Mouse (Mus musculus) embryonic fibroblast, embryonic 13.5 days (primary cell): ENCODE data around the gene Scn5a. TPM values are rescaled to one million over a fixed set of nuclear protein-coding genes. Genes with fewer than 3 reads are reported as not detected.

Source experiments
- H3K27ac ChIP-seq: 2 replicates; pipeline ENCODE4 v1.5.1; 2012; ENCODE audit warnings: low read length, control low read depth, inconsistent platforms; ENCODE audit not compliant: insufficient read depth
- H3K4me1 ChIP-seq: 2 replicates; pipeline ENCODE4 v1.6.1; 2011; ENCODE audit warnings: low read length; ENCODE audit not compliant: control insufficient read depth, insufficient read depth
- H3K4me3 ChIP-seq: 2 replicates; pipeline ENCODE4 v1.5.1; 2011; ENCODE audit warnings: mild to moderate bottlenecking, control low read depth, low read length; ENCODE audit not compliant: insufficient read depth
- CTCF ChIP-seq: IDR thresholded peaks from 2 replicates; pipeline ENCODE4 v1.5.1; 2011; ENCODE audit warnings: mild to moderate bottlenecking, control low read depth, low read length, moderate library complexity, borderline replicate concordance; ENCODE audit not compliant: insufficient read depth
- POLR2A ChIP-seq: IDR thresholded peaks from 2 replicates; pipeline ENCODE4 v1.6.1; 2011; ENCODE audit warnings: low read depth, mild to moderate bottlenecking, control low read depth, low read length, moderate library complexity
- polyA plus RNA-seq: library from polyadenylated mRNA; stranded (reverse); fragments of >200 nt; gene quantifications from 2 replicates; pipeline ENCODE4 v1.2.4, GENCODE M21; 2011; ENCODE audit warnings: low read depth; ENCODE audit not compliant: missing spikeins, insufficient read length

The Scn5a gene
- polyA plus RNA-seq, 1 experiment: not detected

GRCm38 (mm10) chr9:119484868-119485267, 93.9 kb downstream of the Scn5a start:
- TF ChIP-seq CTCF: no peak
- TF ChIP-seq POLR2A: no peak
- H3K4me3 ChIP-seq: no peak overlapping the region
- H3K4me1 ChIP-seq: no peaks in the 10 kb centered on the region
- no peak overlapping the region for H3K27ac ChIP-seq

GRCm38 (mm10) chr9:119484420-119484819, 94.4 kb downstream of the Scn5a start:
- TF ChIP-seq POLR2A (no peak), CTCF (no peak)
- no peak overlapping the region for H3K4me3 ChIP-seq
- H3K27ac ChIP-seq: no peak overlapping the region
- no peaks in the 10 kb centered on the region for H3K4me1 ChIP-seq

GRCm38 (mm10) chr9:119483554-119484353, 95.1 kb downstream of the Scn5a start:
- H3K27ac ChIP-seq: no peak overlapping the region
- H3K4me3 ChIP-seq: no peak overlapping the region
- no peak for TF ChIP-seq CTCF
- no peak for TF ChIP-seq POLR2A
- no peaks in the 10 kb centered on the region for H3K4me1 ChIP-seq

- Histone ChIP-seq H3K4me3 (no peak overlapping the region), H3K4me1 (no peaks in the 10 kb centered on the region), H3K27ac (no peak overlapping the region)
- TF ChIP-seq POLR2A (no peak), CTCF (no peak)
Measured at GRCm38 (mm10) chr9:119481612-119482011, 97.2 kb downstream of the Scn5a start.

- H3K4me3 ChIP-seq: no peak overlapping the region
- TF ChIP-seq CTCF: no peak
- no peak for TF ChIP-seq POLR2A
- no peaks in the 10 kb centered on the region for H3K4me1 ChIP-seq
- no peak overlapping the region for H3K27ac ChIP-seq
Measured at GRCm38 (mm10) chr9:119479297-119479696, 99.5 kb downstream of the Scn5a start.

- Histone ChIP-seq H3K4me1 (no peaks in the 10 kb centered on the region), H3K4me3 (no peak overlapping the region), H3K27ac (no peak overlapping the region)
- TF ChIP-seq POLR2A (no peak), CTCF (no peak)
Measured at GRCm38 (mm10) chr9:119478345-119478744, 100.5 kb downstream of the Scn5a start.

- H3K4me1 ChIP-seq: no peaks in the 10 kb centered on the region
- no peak overlapping the region for H3K4me3 ChIP-seq
- TF ChIP-seq POLR2A (no peak), CTCF (no peak)
- no peak overlapping the region for H3K27ac ChIP-seq
Measured at GRCm38 (mm10) chr9:119477754-119478153, 101.1 kb downstream of the Scn5a start.

GRCm38 (mm10) chr9:119474717-119475611, 103.9 kb downstream of the Scn5a start:
- Histone ChIP-seq H3K4me3 (no peak overlapping the region), H3K27ac (no peak overlapping the region), H3K4me1 (no peaks in the 10 kb centered on the region)
- TF ChIP-seq POLR2A: no peak
- TF ChIP-seq CTCF: no peak

GRCm38 (mm10) chr9:119473608-119474164, 105.1 kb downstream of the Scn5a start:
- Histone ChIP-seq H3K4me3 (no peak overlapping the region), H3K27ac (no peak overlapping the region), H3K4me1 (no peaks in the 10 kb centered on the region)
- TF ChIP-seq POLR2A: no peak
- no peak for TF ChIP-seq CTCF
